Comparison of ENCODE assay signal across 1 mouse cellular context in genomic region chr9:52082414-52082813, GRCm38 (mm10).
TF ChIP-seq lines count a peak whose summit lies in the region.

No protein-coding gene starts in this region.

TF ChIP-seq in MEL, 35 proteins besides CTCF, POLR2A, EP300 and RAD21 (continued from another document):
- no peak for TF ChIP-seq CHD1 (IDR thresholded peaks at IDR 0.05; ENCODE audit: low read depth, low read length)
- no peak for TF ChIP-seq NRF1 (IDR thresholded peaks at IDR 0.05; ENCODE audit: insufficient read depth, low read depth, low read length, poor library complexity, severe bottlenecking)
- no peak for TF ChIP-seq ZC3H11A (IDR thresholded peaks at IDR 0.05; ENCODE audit: low read depth, low read length)
- TF ChIP-seq ETS1 (IDR thresholded peaks at IDR 0.05; ENCODE audit: low read depth, low read length) = no peak
- TF ChIP-seq ZKSCAN1 (IDR thresholded peaks at IDR 0.05; ENCODE audit: low read depth, low read length) = no peak
- TF ChIP-seq POLR2AphosphoS2 (IDR thresholded peaks at IDR 0.05; ENCODE audit: low read length) = no peak
- TF ChIP-seq KAT2A (conservative IDR thresholded peaks at IDR 0.05; ENCODE audit: low read depth, low read length) = no peak
- TF ChIP-seq MYB (IDR thresholded peaks at IDR 0.05; ENCODE audit: low read depth, low read length) = no peak
- TF ChIP-seq BHLHE40 (IDR thresholded peaks at IDR 0.05; ENCODE audit: borderline replicate concordance, low read depth, low read length) = no peak
